In genomic region chr14:59638906-59639703, GRCm38 (mm10) we compare ENCODE assay signal across 19 mouse cellular contexts. TPM values are rescaled to one million over a fixed set of nuclear protein-coding genes. Genes with fewer than 3 reads are reported as not detected.
A peak's percentile ranks its signal among the peaks of the same experiment; 100 is the strongest.
DNase-seq lines count a peak whose midpoint lies in the region; ATAC-seq and TF ChIP-seq lines count a peak whose summit lies in the region.
"Had no signal": no experiment of that assay in that cellular context is flagged by ENCODE, and none has a peak within 500 bp of the region (broad histone marks: within the 10 kb centered on the region; RNA-seq: fewer than 3 reads in every experiment).

No protein-coding gene starts in this region.

- no peaks in the 10 kb centered on the region for H3K9me3 ChIP-seq in heart, embryonic 10.5 days
- no peaks in the 10 kb centered on the region for H3K9me3 ChIP-seq in lung, embryonic 14.5 days (ENCODE audit: low read depth, low read length)
- no peaks in the 10 kb centered on the region for H3K9me3 ChIP-seq in intestine, embryonic 14.5 days (ENCODE audit: control insufficient read depth, low read length)
- H3K9me3 ChIP-seq in stomach, postnatal 0 days (ENCODE audit: control insufficient read depth, low read length) = no peaks in the 10 kb centered on the region
- H3K9me3 ChIP-seq: kidney, embryonic 15.5 days; limb, embryonic 12.5 days; liver, embryonic 12.5 days; lung, embryonic 15.5 days had no signal

- H3K36me3 ChIP-seq in heart, embryonic 10.5 days = no peaks in the 10 kb centered on the region
- no peaks in the 10 kb centered on the region for H3K36me3 ChIP-seq in lung, embryonic 14.5 days (ENCODE audit: insufficient read depth)
- no peaks in the 10 kb centered on the region for H3K36me3 ChIP-seq in intestine, embryonic 14.5 days (ENCODE audit: control insufficient read depth, insufficient read depth, low read length)
- no peaks in the 10 kb centered on the region for H3K36me3 ChIP-seq in stomach, postnatal 0 days (ENCODE audit: control insufficient read depth, insufficient read depth, low read length)
- H3K36me3 ChIP-seq: kidney, embryonic 15.5 days; limb, embryonic 12.5 days; liver, embryonic 12.5 days; lung, embryonic 15.5 days had no signal

- no peaks in the 10 kb centered on the region for H3K27me3 ChIP-seq in heart, embryonic 10.5 days (ENCODE audit: insufficient read depth, poor library complexity, severe bottlenecking)
- H3K27me3 ChIP-seq in lung, embryonic 14.5 days (ENCODE audit: insufficient read depth, low read length) = no peaks in the 10 kb centered on the region
- H3K27me3 ChIP-seq in intestine, embryonic 14.5 days (replicated peaks; ENCODE audit: control insufficient read depth, insufficient read depth, low read length) = no peaks in the 10 kb centered on the region
- H3K27me3 ChIP-seq in stomach, postnatal 0 days (ENCODE audit: control insufficient read depth, insufficient read depth, low read length) = no peaks in the 10 kb centered on the region
- H3K27me3 ChIP-seq: kidney, embryonic 15.5 days; limb, embryonic 12.5 days; liver, embryonic 12.5 days; lung, embryonic 15.5 days had no signal

- WGBS in heart, embryonic 10.5 days = 47% methylated on average over 7 of the region's 7 CpGs
- 27% methylated on average over 7 of the region's 7 CpGs for WGBS in lung, embryonic 14.5 days
- WGBS in intestine, embryonic 14.5 days = 21% methylated on average over 7 of the region's 7 CpGs
- 32% methylated on average over 7 of the region's 7 CpGs for WGBS in stomach, postnatal 0 days

- 0 out of 2 replicates have a peak overlapping the region, but pooled peaks have one; percentile 22 for H3K27ac ChIP-seq in heart, embryonic 10.5 days
- peak overlapping the region; percentile 67 for H3K27ac ChIP-seq in lung, embryonic 14.5 days (ENCODE audit: low read depth)
- H3K27ac ChIP-seq in intestine, embryonic 14.5 days (ENCODE audit: low read depth) = no peak overlapping the region
- H3K27ac ChIP-seq in stomach, postnatal 0 days (replicated peaks) = peak overlapping the region; percentile 49
- H3K27ac ChIP-seq: kidney, embryonic 15.5 days; limb, embryonic 12.5 days; liver, embryonic 12.5 days; lung, embryonic 15.5 days had no signal

- TF ChIP-seq CTCF in lung, embryonic 14.5 days (IDR thresholded peaks at IDR 0.05; ENCODE audit: low read depth) = no peak
- no peak for TF ChIP-seq CTCF in stomach, postnatal 0 days (IDR thresholded peaks at IDR 0.05; ENCODE audit: low read depth)

- H3K9ac ChIP-seq in lung, embryonic 14.5 days = no peak overlapping the region
- H3K9ac ChIP-seq in intestine, embryonic 14.5 days (ENCODE audit: low read length) = no peak overlapping the region
- no peak overlapping the region for H3K9ac ChIP-seq in stomach, postnatal 0 days (ENCODE audit: low read length)
- H3K9ac ChIP-seq: kidney, embryonic 15.5 days; limb, embryonic 12.5 days; liver, embryonic 12.5 days; lung, embryonic 15.5 days had no signal

- no peak for ATAC-seq in lung, embryonic 14.5 days (ENCODE audit: insufficient read depth)
- ATAC-seq in intestine, embryonic 14.5 days (replicated peaks; ENCODE audit: low FRiP score, low TSS enrichment, low read depth) = 0 out of 2 replicates have a peak, but pooled peaks have one; percentile 15
- peak; percentile 71; the same call in 1 of the 2 replicates for ATAC-seq in stomach, postnatal 0 days (ENCODE audit: low FRiP score, low TSS enrichment)
- ATAC-seq: liver, embryonic 12.5 days had no signal

- DNase-seq in heart, embryonic 10.5 days (ENCODE audit: low spot score) = no peak
- no peak for DNase-seq in heart, adult 8-10 months (ENCODE audit: low spot score)
- DNase-seq in lung, embryonic 14.5 days = peak; percentile 25
- DNase-seq in lung, postnatal 25 days (ENCODE audit: low spot score) = no peak
- no peak for DNase-seq in intestine, embryonic 14.5 days (ENCODE audit: low spot score)
- peak; percentile 55 for DNase-seq in stomach, postnatal 0 days (ENCODE audit: low spot score)
- no peak for DNase-seq in left cerebral cortex, postnatal 10 days (ENCODE audit: extremely low spot score in 1 of 2, low spot score in 2 of 2)
- DNase-seq: B cell, adult 2 months; cerebellum, adult 8-10 months; heart, postnatal 14 days; kidney, postnatal 4 days; right cerebral cortex, postnatal 14 days; spleen, adult 18-20 months; thymus, adult 2 months had no signal

- intact Hi-C loops in left cerebral cortex, postnatal 10 days (cut with DNase I) = no loop called here

- H3K4me3 ChIP-seq in heart, embryonic 10.5 days = no peak overlapping the region
- H3K4me3 ChIP-seq in lung, embryonic 14.5 days (ENCODE audit: low read depth, low read length) = no peak overlapping the region
- H3K4me3 ChIP-seq in intestine, embryonic 14.5 days (ENCODE audit: low read depth, low read length) = no peak overlapping the region
- H3K4me3 ChIP-seq in stomach, postnatal 0 days (ENCODE audit: low read depth, low read length) = no peak overlapping the region
- H3K4me3 ChIP-seq: kidney, embryonic 15.5 days; limb, embryonic 12.5 days; liver, embryonic 12.5 days; lung, embryonic 15.5 days had no signal

- TF ChIP-seq EP300 in stomach, postnatal 0 days (optimal IDR thresholded peaks at IDR 0.05) = no peak

- no peak overlapping the region for H3K4me2 ChIP-seq in lung, embryonic 14.5 days
- H3K4me2 ChIP-seq in intestine, embryonic 14.5 days (ENCODE audit: low read length) = no peak overlapping the region
- H3K4me2 ChIP-seq in stomach, postnatal 0 days (replicated peaks; ENCODE audit: low read depth) = no peak overlapping the region
- H3K4me2 ChIP-seq: kidney, embryonic 15.5 days; limb, embryonic 12.5 days; liver, embryonic 12.5 days; lung, embryonic 15.5 days had no signal

- H3K4me1 ChIP-seq in heart, embryonic 10.5 days = peaks cover 37% of the 10 kb centered on the region
- H3K4me1 ChIP-seq in lung, embryonic 14.5 days (ENCODE audit: insufficient read depth) = peaks cover 8% of the 10 kb centered on the region
- H3K4me1 ChIP-seq in intestine, embryonic 14.5 days (replicated peaks; ENCODE audit: control insufficient read depth, insufficient read depth, low read length) = peaks cover 14% of the 10 kb centered on the region; the same call in 1 of the 2 replicates
- H3K4me1 ChIP-seq in stomach, postnatal 0 days (replicated peaks; ENCODE audit: control insufficient read depth, insufficient read depth) = no peaks in the 10 kb centered on the region; the same call in 1 of the 2 replicates

RNA-seq across cellular contexts. Expression of gene Shisa2, which starts 14.0 kb away (rescaled TPM):
- 9.4 and 23.6 TPM in 2 replicates for polyA plus RNA-seq in heart, embryonic 10.5 days (2016; fragmentation: Nextera tagmentation; extraction: Ambion mirVana)
- total RNA-seq in heart, adult 8-10 months (2022) = 1 to 10 TPM in 1 of 4 experiments, under 1 TPM in 3; 0.87 to 1.1 (median 0.90) TPM
- 18.7 and 21.7 TPM in 2 replicates for polyA plus RNA-seq in lung, embryonic 14.5 days (2014; fragmentation: Nextera tagmentation; extraction: Ambion mirVana)
- 16.0 and 18.0 TPM in 2 replicates for polyA plus RNA-seq in intestine, embryonic 14.5 days (2014; fragmentation: Nextera tagmentation; extraction: Ambion mirVana)
- 4.4 and 4.8 TPM in 2 replicates for polyA plus RNA-seq in stomach, postnatal 0 days (2015; fragmentation: Nextera tagmentation; extraction: Ambion mirVana)
- 1 to 10 TPM; 2.6 to 2.9 TPM for total RNA-seq in left cerebral cortex, postnatal 10 days (2021)
- total RNA-seq: neutrophil, adult 5-6 weeks had no signal

RNA-seq across cellular contexts. Expression of gene Cdadc1, which starts 41.3 kb away (rescaled TPM):
- 25.7 and 28.0 TPM in 2 replicates for polyA plus RNA-seq in heart, embryonic 10.5 days (2016; fragmentation: Nextera tagmentation; extraction: Ambion mirVana)
- 10 to 100 TPM; 44.5 to 62.8 (median 52.1) TPM for total RNA-seq in heart, adult 8-10 months (2022)
- 32.5 and 36.2 TPM in 2 replicates for polyA plus RNA-seq in lung, embryonic 14.5 days (2014; fragmentation: Nextera tagmentation; extraction: Ambion mirVana)
- 31.4 and 38.8 TPM in 2 replicates for polyA plus RNA-seq in intestine, embryonic 14.5 days (2014; fragmentation: Nextera tagmentation; extraction: Ambion mirVana)
- 24.2 and 25.1 TPM in 2 replicates for polyA plus RNA-seq in stomach, postnatal 0 days (2015; fragmentation: Nextera tagmentation; extraction: Ambion mirVana)
- total RNA-seq in left cerebral cortex, postnatal 10 days (2021) = 10 to 100 TPM; 39.3 to 49.8 TPM

Comparison
In these comparisons a context has a peak if more than half of its experiments do, and no peak if none do; other contexts are left out.
1. DNase-seq: peak in lung, embryonic 14.5 days (single experiment) and stomach, postnatal 0 days (single experiment); none in heart, embryonic 10.5 days (single experiment), heart, adult 8-10 months (single experiment), lung, postnatal 25 days (single experiment), intestine, embryonic 14.5 days (single experiment) and left cerebral cortex, postnatal 10 days (0 of 2).